Mouse (Mus musculus): ENCODE data around the gene Hsd17b12. TPM values are rescaled to one million over a fixed set of nuclear protein-coding genes. Genes with fewer than 3 reads are reported as not detected.

Gene Hsd17b12
- polyA plus RNA-seq, 1 experiment from 2014 or later: 99.4 TPM

GRCm38 (mm10) chr2:93991336-93991735, 166.4 kb downstream of the Hsd17b12 start:
- H3K9me3 ChIP-seq (replicated peaks): no peaks in the 10 kb centered on the region
- no peaks in the 10 kb centered on the region for H3K27me3 ChIP-seq
- peaks cover 90% of the 10 kb centered on the region for H3K36me3 ChIP-seq
- H3K9ac ChIP-seq: no peak overlapping the region
- H3K4me3 ChIP-seq: no peak overlapping the region
- H3K4me2 ChIP-seq (replicated peaks): no peak overlapping the region
- no peak overlapping the region for H3K27ac ChIP-seq
- no peak for ATAC-seq (ENCODE audit: low FRiP score)
- WGBS: 86% methylated on average over 3 of the region's 3 CpGs
- H3K4me1 ChIP-seq: peaks cover 10% of the 10 kb centered on the region; the same call in 1 of the 2 replicates

GRCm38 (mm10) chr2:93988440-93988839, 169.3 kb downstream of the Hsd17b12 start:
- Histone ChIP-seq H3K27me3 (no peaks in the 10 kb centered on the region), H3K4me3 (no peak overlapping the region), H3K36me3 (peaks cover 77% of the 10 kb centered on the region), H3K9me3 (replicated peaks) (no peaks in the 10 kb centered on the region), H3K9ac (no peak overlapping the region), H3K4me2 (replicated peaks) (no peak overlapping the region), H3K4me1 (peaks cover 10% of the 10 kb centered on the region; the same call in 1 of the 2 replicates), H3K27ac (no peak overlapping the region)
- ATAC-seq (ENCODE audit: low FRiP score): no peak
- 91% methylated on average over 2 of the region's 2 CpGs for WGBS

Small RNAs within 50 kb of the gene (microRNA-seq; reads per million reads assigned to microRNA genes)
- gene Gm23630: not detected

Other genes starting within 250 kb of the Hsd17b12 start
- 7.0 and 7.9 TPM in 2 replicates for gene Gm13889, start 200.8 kb downstream of the Hsd17b12 start, polyA plus RNA-seq (2016; fragmentation: Nextera tagmentation; extraction: Ambion mirVana)
- gene Gm27027, start 161.6 kb downstream of the Hsd17b12 start, polyA plus RNA-seq (2016; fragmentation: Nextera tagmentation; extraction: Ambion mirVana): not detected in 2 replicates
- 54.5 and 59.0 TPM in 2 replicates for gene Alkbh3, start 147.2 kb downstream of the Hsd17b12 start, polyA plus RNA-seq (2016; fragmentation: Nextera tagmentation; extraction: Ambion mirVana)
- 18.3 and 20.1 TPM in 2 replicates for gene Ttc17, start 248.7 kb upstream of the Hsd17b12 start, polyA plus RNA-seq (2016; fragmentation: Nextera tagmentation; extraction: Ambion mirVana)